In genomic region chr13:35769673-35770072, GRCm38 (mm10) we compare ENCODE assay signal across 17 mouse cellular contexts.
DNase-seq lines count a peak whose midpoint lies in the region; ATAC-seq and TF ChIP-seq lines count a peak whose summit lies in the region.
"Had no signal": no experiment of that assay in that cellular context is flagged by ENCODE, and none has a peak within 500 bp of the region (broad histone marks: within the 10 kb centered on the region; RNA-seq: fewer than 3 reads in every experiment).

No protein-coding gene starts in this region.

- WGBS in heart, embryonic 13.5 days, result 61% methylated on average over 2 of the region's 2 CpGs
- 76% methylated on average over 2 of the region's 2 CpGs for WGBS in kidney, embryonic 16.5 days

- H3K36me3 ChIP-seq in heart, embryonic 13.5 days, result no peaks in the 10 kb centered on the region
- H3K36me3 ChIP-seq in ES-E14 (ENCODE audit: control insufficient read depth, insufficient read depth, low read length, poor library complexity, severe bottlenecking), result no peaks in the 10 kb centered on the region; the same call in 1 of the 2 replicates
- no peaks in the 10 kb centered on the region; the same call in 1 of the 2 replicates for H3K36me3 ChIP-seq in kidney, embryonic 16.5 days (ENCODE audit: insufficient read depth, low read length)
- H3K36me3 ChIP-seq: embryonic facial prominence, embryonic 10.5 days; embryonic facial prominence, embryonic 12.5 days; forebrain, embryonic 15.5 days had no signal

- DNase-seq in heart, adult 18-20 months, result no peak
- DNase-seq in ES-CJ7 (ENCODE audit: low read depth, low spot score) (peak; percentile 48), ES-E14 (ENCODE audit: low read depth, low spot score) (peak; percentile 19), ZHBTc4 (ENCODE audit: low read depth, low spot score) (peak; percentile 43)
- no peak for DNase-seq in embryo, embryonic 10.5 days (ENCODE audit: low spot score)
- DNase-seq: adrenal gland, adult 2 months; adrenal gland, postnatal 10 days; adrenal gland, postnatal 25 days; cerebellum, adult 11 months; cerebellum, adult 9-11 months; forebrain, postnatal 0 days had no signal

- no peak overlapping the region for H3K4me3 ChIP-seq in heart, embryonic 13.5 days
- H3K4me3 ChIP-seq in ES-E14 (ENCODE audit: insufficient read depth in 1 of 2, low read depth in 1 of 2, low read length in 2 of 2, poor library complexity in 1 of 2, severe bottlenecking in 1 of 2), result no peak overlapping the region
- H3K4me3 ChIP-seq in kidney, embryonic 16.5 days (ENCODE audit: low read length), result no peak overlapping the region
- H3K4me3 ChIP-seq: embryonic facial prominence, embryonic 10.5 days; embryonic facial prominence, embryonic 12.5 days; forebrain, embryonic 13.5 days; forebrain, embryonic 15.5 days had no signal

- no peak for ATAC-seq in heart, embryonic 13.5 days (ENCODE audit: extremely low read depth, insufficient number of reproducible peaks, low FRiP score, low TSS enrichment)
- ATAC-seq in kidney, embryonic 16.5 days (ENCODE audit: low FRiP score, low TSS enrichment), result no peak
- ATAC-seq: forebrain, embryonic 13.5 days; forebrain, embryonic 15.5 days; forebrain, postnatal 0 days had no signal

- peak overlapping the region; percentile 12; the same call in 1 of the 2 replicates for H3K9ac ChIP-seq in heart, embryonic 13.5 days
- H3K9ac ChIP-seq in ES-E14 (ENCODE audit: insufficient read depth, low read depth, low read length, poor library complexity, severe bottlenecking), result no peak overlapping the region
- H3K9ac ChIP-seq in kidney, embryonic 16.5 days (replicated peaks; ENCODE audit: low read length), result no peak overlapping the region
- H3K9ac ChIP-seq: embryonic facial prominence, embryonic 12.5 days; forebrain, embryonic 13.5 days; forebrain, embryonic 15.5 days; forebrain, postnatal 0 days had no signal

- H3K27me3 ChIP-seq in heart, embryonic 13.5 days (replicated peaks), result no peaks in the 10 kb centered on the region
- no peaks in the 10 kb centered on the region for H3K27me3 ChIP-seq in kidney, embryonic 16.5 days (ENCODE audit: insufficient read depth, low read length)
- H3K27me3 ChIP-seq: embryonic facial prominence, embryonic 12.5 days; forebrain, embryonic 13.5 days; forebrain, embryonic 15.5 days had no signal

- H3K9me3 ChIP-seq in heart, embryonic 13.5 days, result 0 out of 2 replicates have a peak, but pooled peaks cover 3% of the 10 kb centered on the region
- H3K9me3 ChIP-seq in ES-E14 (ENCODE audit: control insufficient read depth, insufficient read depth, low read depth, low read length), result no peaks in the 10 kb centered on the region
- no peaks in the 10 kb centered on the region for H3K9me3 ChIP-seq in kidney, embryonic 16.5 days (ENCODE audit: low read length)
- H3K9me3 ChIP-seq: embryonic facial prominence, embryonic 10.5 days; embryonic facial prominence, embryonic 12.5 days; forebrain, embryonic 13.5 days; forebrain, embryonic 15.5 days had no signal

- H3K4me1 ChIP-seq in heart, embryonic 13.5 days, result peaks cover 69% of the 10 kb centered on the region
- H3K4me1 ChIP-seq in ES-E14 (ENCODE audit: control insufficient read depth in 2 of 2, insufficient read depth in 2 of 2, low read length in 2 of 2, poor library complexity in 1 of 2), result peaks cover 7 to 23% of the 10 kb centered on the region in 2 experiments
- H3K4me1 ChIP-seq in kidney, embryonic 16.5 days (ENCODE audit: insufficient read depth, low read length), result 0 out of 2 replicates have a peak, but pooled peaks cover 7% of the 10 kb centered on the region

- in situ Hi-C loops in ES-E14 (cut with MboI; ENCODE audit: low sequenced_read_pairs in 2 of 2, unreplicated experiment in 2 of 2), result no loop called here

- H3K4me2 ChIP-seq in heart, embryonic 13.5 days, result no peak overlapping the region
- no peak overlapping the region for H3K4me2 ChIP-seq in kidney, embryonic 16.5 days (replicated peaks; ENCODE audit: low read depth, low read length)
- H3K4me2 ChIP-seq: embryonic facial prominence, embryonic 12.5 days; forebrain, embryonic 13.5 days; forebrain, embryonic 15.5 days had no signal

- no peak overlapping the region for H3K27ac ChIP-seq in heart, embryonic 13.5 days (replicated peaks)
- H3K27ac ChIP-seq in ES-E14 (ENCODE audit: insufficient read depth, low read depth, low read length, poor library complexity, severe bottlenecking), result no peak overlapping the region
- no peak overlapping the region for H3K27ac ChIP-seq in kidney, embryonic 16.5 days (ENCODE audit: low read length)
- H3K27ac ChIP-seq: embryonic facial prominence, embryonic 10.5 days; embryonic facial prominence, embryonic 12.5 days; forebrain, embryonic 13.5 days; forebrain, embryonic 15.5 days had no signal

TF ChIP-seq in ES-E14, 5 proteins besides CTCF, POLR2A, EP300 and RAD21:
- TF ChIP-seq CHD2 (IDR thresholded peaks at IDR 0.05; ENCODE audit: low read depth, low read length), result no peak
- TF ChIP-seq ZC3H11A (IDR thresholded peaks at IDR 0.05; ENCODE audit: borderline replicate concordance, low read depth, low read length), result no peak
- no peak for TF ChIP-seq ZNF384 (IDR thresholded peaks at IDR 0.05; ENCODE audit: low read depth, low read length)
- TF ChIP-seq HCFC1 (IDR thresholded peaks at IDR 0.05; ENCODE audit: borderline replicate concordance, insufficient read depth, low read length), result no peak
- TF ChIP-seq MAFK (IDR thresholded peaks at IDR 0.05; ENCODE audit: insufficient read depth, low read depth, low read length), result no peak

Comparison
In these comparisons a context has a peak if more than half of its experiments do, and no peak if none do; other contexts are left out.
1. DNase-seq: peak in ES-CJ7 (single experiment), ES-E14 (single experiment) and ZHBTc4 (single experiment); none in heart, adult 18-20 months (0 of 2) and embryo, embryonic 10.5 days (single experiment).